Mouse (Mus musculus): ENCODE data around the gene Hist1h4h.

Gene Hist1h4h

DNA sequence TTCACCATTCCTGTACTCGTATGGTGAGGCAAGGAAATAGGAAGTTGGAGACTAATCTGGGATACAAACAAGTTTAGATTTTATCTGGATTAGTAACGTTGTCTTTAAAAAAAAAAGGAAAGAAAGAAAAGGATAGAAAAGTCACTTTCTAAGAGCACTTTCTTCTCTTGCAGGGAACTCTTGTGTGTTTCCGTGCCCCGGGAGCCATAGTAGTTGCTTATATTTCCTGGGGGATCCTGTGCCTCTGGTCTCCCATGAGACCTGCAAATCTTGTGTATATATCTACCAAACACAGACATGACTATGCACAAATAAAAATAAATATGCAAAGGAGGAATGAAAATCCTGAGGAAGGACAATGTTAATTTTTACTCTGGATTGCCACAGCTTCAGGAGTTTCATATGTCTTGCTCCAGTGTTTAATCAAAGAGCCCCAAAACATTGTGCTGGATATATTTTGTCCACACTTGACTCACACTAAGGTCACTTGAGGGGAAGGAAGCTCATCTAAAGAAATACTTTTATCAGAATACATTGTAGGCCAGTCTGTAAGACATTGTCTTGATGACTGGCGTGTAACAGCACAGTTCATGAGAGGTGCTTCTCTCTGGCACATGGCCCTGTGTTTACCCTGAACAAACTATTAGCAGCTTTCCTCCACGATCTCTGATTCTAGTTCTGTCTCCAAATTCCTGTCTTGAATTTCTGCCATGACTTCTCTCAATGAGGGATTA is 46.2 kb downstream of the Hist1h4h start:
- DNase-seq = no peak

DNA sequence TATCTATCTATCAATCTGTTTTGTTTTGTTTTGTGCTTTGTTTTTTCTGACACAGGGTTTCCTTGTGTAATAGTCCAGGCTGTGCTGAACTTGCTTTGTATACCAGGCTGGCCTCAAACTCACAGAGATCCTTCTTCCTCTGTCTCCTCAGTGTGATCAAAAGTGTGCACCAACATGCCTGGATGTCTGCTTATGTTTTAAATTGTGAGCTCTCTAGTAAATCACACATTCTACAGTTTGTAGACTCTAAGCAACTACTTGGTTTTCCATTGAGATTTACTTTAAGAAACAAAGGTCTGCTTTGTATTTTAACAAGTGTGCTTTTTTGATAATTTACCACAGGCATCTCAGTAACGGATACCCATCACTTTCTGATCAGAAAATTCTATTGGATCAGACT is 47.0 kb downstream of the Hist1h4h start:
- no peak for DNase-seq
